Comparison of ENCODE assay signal across 12 mouse cellular contexts in genomic region chr12:79762087-79762486, GRCm38 (mm10).
DNase-seq lines count a peak whose midpoint lies in the region; ATAC-seq and TF ChIP-seq lines count a peak whose summit lies in the region.
"Had no signal": no experiment of that assay in that cellular context is flagged by ENCODE, and none has a peak within 500 bp of the region (broad histone marks: within the 10 kb centered on the region; RNA-seq: fewer than 3 reads in every experiment).

No protein-coding gene starts in this region.

- ATAC-seq in kidney, embryonic 15.5 days (replicated peaks; ENCODE audit: low FRiP score), result no peak
- ATAC-seq in inflammation-experienced regulatory T-cells, adult 6 months, result peak; percentile 91
- ATAC-seq: forebrain, embryonic 13.5 days had no signal

- no peak for TF ChIP-seq EP300 in MEL (IDR thresholded peaks at IDR 0.05; ENCODE audit: low read depth in 1 of 2, low read length in 2 of 2)

- TF ChIP-seq CTCF in MEL (IDR thresholded peaks at IDR 0.05 in 2 of 3, conservative IDR thresholded peaks at IDR 0.05 in 1 of 3; ENCODE audit: control insufficient read depth in 1 of 3, insufficient read depth in 1 of 3, low read depth in 2 of 3, low read length in 3 of 3, poor library complexity in 1 of 3, severe bottlenecking in 1 of 3), result no peak

- H3K4me3 ChIP-seq in kidney, embryonic 15.5 days (replicated peaks), result no peak overlapping the region
- H3K4me3 ChIP-seq in MEL (ENCODE audit: control insufficient read depth in 1 of 2, insufficient read depth in 1 of 2, low read depth in 2 of 2, low read length in 2 of 2), result peak overlapping the region in 1 of 2 experiments; percentile 8; a peak in 1 of 4 replicates
- H3K4me3 ChIP-seq: forebrain, embryonic 13.5 days had no signal

- H3K36me3 ChIP-seq in kidney, embryonic 15.5 days, result no peaks in the 10 kb centered on the region
- peaks cover 0 to 25% of the 10 kb centered on the region in 2 experiments; a peak in 2 of 4 replicates for H3K36me3 ChIP-seq in MEL (ENCODE audit: control insufficient read depth in 1 of 2, insufficient read depth in 2 of 2, low read length in 2 of 2)

- peak; percentile 49 for DNase-seq in adrenal gland, adult 2 months
- DNase-seq in adrenal gland, postnatal 25 days, result no peak
- DNase-seq in kidney, adult 8-10 months, result no peak
- peak; percentile 27 for DNase-seq in MEL (ENCODE audit: low read depth, low spot score)
- no peak for DNase-seq in retina, embryonic 14.5 days (ENCODE audit: low spot score)
- DNase-seq in spleen, adult 12 weeks (ENCODE audit: low spot score), result no peak
- DNase-seq: adrenal gland, postnatal 14 days; cerebellum, adult 11 months; embryo, embryonic 11 days had no signal

- no peak overlapping the region for H3K9ac ChIP-seq in kidney, embryonic 15.5 days
- peak overlapping the region; percentile 21; the same call in 1 of the 2 replicates for H3K9ac ChIP-seq in MEL (ENCODE audit: control insufficient read depth, low read depth, low read length, poor library complexity, severe bottlenecking)
- H3K9ac ChIP-seq: forebrain, embryonic 13.5 days had no signal

- H3K27ac ChIP-seq in kidney, embryonic 15.5 days, result peak overlapping the region; percentile 80
- H3K27ac ChIP-seq in MEL (ENCODE audit: control insufficient read depth, low read depth, low read length), result peak overlapping the region; percentile 61
- H3K27ac ChIP-seq: forebrain, embryonic 13.5 days had no signal

- TF ChIP-seq RAD21 in MEL (IDR thresholded peaks at IDR 0.05; ENCODE audit: low read depth, low read length), result no peak

- H3K79me2 ChIP-seq in MEL (ENCODE audit: control insufficient read depth, insufficient read depth, low read length, poor library complexity), result no peaks in the 10 kb centered on the region

- TF ChIP-seq POLR2A in MEL (IDR thresholded peaks at IDR 0.05; ENCODE audit: control insufficient read depth in 1 of 2, insufficient read depth in 1 of 2, low read depth in 1 of 2, low read length in 2 of 2, poor library complexity in 1 of 2), result no peak

- no peaks in the 10 kb centered on the region for H3K9me3 ChIP-seq in kidney, embryonic 15.5 days (replicated peaks)
- H3K9me3 ChIP-seq in MEL (replicated peaks; ENCODE audit: insufficient read depth, low read length), result no peaks in the 10 kb centered on the region
- H3K9me3 ChIP-seq: forebrain, embryonic 13.5 days had no signal

- no peaks in the 10 kb centered on the region for H3K27me3 ChIP-seq in kidney, embryonic 15.5 days
- H3K27me3 ChIP-seq in MEL (ENCODE audit: control insufficient read depth in 1 of 2, insufficient read depth in 2 of 2, low read length in 2 of 2), result no peaks in the 10 kb centered on the region
- H3K27me3 ChIP-seq: forebrain, embryonic 13.5 days had no signal

- 64% methylated on average over 2 of the region's 2 CpGs for WGBS in kidney, embryonic 15.5 days

- H3K4me2 ChIP-seq in kidney, embryonic 15.5 days, result no peak overlapping the region
- H3K4me2 ChIP-seq: forebrain, embryonic 13.5 days had no signal

- H3K4me1 ChIP-seq in kidney, embryonic 15.5 days, result peaks cover 54% of the 10 kb centered on the region
- H3K4me1 ChIP-seq in MEL (ENCODE audit: control insufficient read depth in 1 of 2, insufficient read depth in 2 of 2, low read length in 2 of 2), result peaks cover 16 to 20% of the 10 kb centered on the region in 2 experiments

TF ChIP-seq in MEL, 35 proteins besides CTCF, POLR2A, EP300 and RAD21:
- TF ChIP-seq E2F4 (IDR thresholded peaks at IDR 0.05; ENCODE audit: borderline replicate concordance, low read depth, low read length), result no peak
- 0 out of 2 replicates have a peak, but pooled peaks have one; percentile 15 for TF ChIP-seq GATA1 (IDR thresholded peaks at IDR 0.05; ENCODE audit: low read depth, low read length)

Comparison
In these comparisons a context has a peak if more than half of its experiments do, and no peak if none do; other contexts are left out.
1. DNase-seq: peak in adrenal gland, adult 2 months (single experiment) and MEL (single experiment); none in adrenal gland, postnatal 25 days (single experiment), kidney, adult 8-10 months (0 of 2), retina, embryonic 14.5 days (single experiment) and spleen, adult 12 weeks (single experiment).